Mouse (Mus musculus) gastrocnemius, postnatal 36 days (tissue): Measurements from ENCODE around the gene Grm3. TPM values are rescaled to one million over a fixed set of nuclear protein-coding genes. Genes with fewer than 3 reads are reported as not detected.

Source experiments
- DNase-seq, 2 experiments: peaks; one replicate each; pipeline ENCODE4 v3.0.0; 2022
- intact Hi-C: fragments of 180-260 bp; cut with DNase I; formaldehyde crosslinking; loops from one replicate; pipeline ENCODE4 v1.15.1; 2025
- long read RNA-seq, 2 experiments: library from polyadenylated mRNA; stranded (forward); transcript quantifications; one replicate each; pipeline ENCODE4 v2.0.0; 2021
- total RNA-seq, 2 experiments: library from RNA; stranded (reverse); gene quantifications; 2 replicates each; pipeline ENCODE4 v1.2.3; 2021

The Grm3 gene
- total RNA-seq: not detected
- long read RNA-seq, experiment 1: 0 reads
- long read RNA-seq, experiment 2: 0 reads

DNA sequence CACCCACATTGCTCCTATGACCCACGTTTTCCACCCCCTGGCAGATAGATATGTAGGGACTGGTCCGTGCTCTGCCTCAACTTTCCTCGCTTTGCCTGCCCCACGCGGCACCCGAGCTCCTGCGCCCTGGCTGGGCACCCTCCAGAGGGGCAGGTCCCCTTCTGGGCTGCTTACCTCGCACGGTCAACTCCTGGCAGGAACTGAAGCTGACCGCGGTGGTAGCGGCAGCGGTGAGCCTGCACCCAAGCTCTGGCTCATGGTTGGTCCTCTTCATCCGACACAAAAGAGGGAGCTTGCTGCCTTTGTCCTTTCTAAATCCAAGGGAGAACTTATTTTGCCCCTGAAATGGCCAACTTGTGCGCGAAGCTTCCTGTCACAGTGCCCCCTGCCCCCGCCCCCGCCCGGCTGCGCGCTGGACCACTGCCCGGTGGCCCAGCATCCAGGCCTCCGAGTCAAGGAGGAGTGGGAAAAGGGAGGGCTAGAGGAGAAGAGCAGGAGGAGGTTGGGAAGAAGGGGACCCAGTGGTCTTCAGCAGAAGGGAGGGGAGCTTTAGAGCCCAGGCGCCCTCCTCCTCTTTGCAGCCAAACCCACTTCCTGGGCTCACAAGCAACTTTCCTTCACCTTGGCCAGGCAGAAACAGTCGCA lies at the start of gene Grm3:
TSS of gene Grm3 (minus strand) at position 215 of the 645 bp plus-strand sequence.
- intact Hi-C loops: no loop called here
- DNase-seq: no peak

DNA sequence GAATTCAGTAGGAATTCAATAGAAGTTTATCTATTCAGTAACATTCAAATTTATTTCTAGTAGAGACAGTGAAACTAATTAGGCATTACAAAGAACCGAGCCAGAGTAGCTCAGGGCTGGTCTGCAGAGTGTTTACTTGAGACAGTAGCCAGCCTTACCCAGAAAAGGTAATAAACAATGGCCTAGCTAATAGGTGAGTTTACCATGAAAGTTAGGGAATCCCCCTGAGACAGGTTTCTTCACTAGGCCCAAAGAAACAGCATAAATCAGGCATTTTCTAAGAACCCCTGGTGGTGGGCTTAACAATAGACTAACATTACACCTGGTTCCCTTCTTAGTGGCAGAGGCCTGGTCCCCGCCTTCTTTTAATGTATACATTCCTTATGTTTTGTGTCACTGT lies 30.8 kb upstream of the Grm3 start:
- DNase-seq: no peak
- intact Hi-C loops: no loop called here

DNA sequence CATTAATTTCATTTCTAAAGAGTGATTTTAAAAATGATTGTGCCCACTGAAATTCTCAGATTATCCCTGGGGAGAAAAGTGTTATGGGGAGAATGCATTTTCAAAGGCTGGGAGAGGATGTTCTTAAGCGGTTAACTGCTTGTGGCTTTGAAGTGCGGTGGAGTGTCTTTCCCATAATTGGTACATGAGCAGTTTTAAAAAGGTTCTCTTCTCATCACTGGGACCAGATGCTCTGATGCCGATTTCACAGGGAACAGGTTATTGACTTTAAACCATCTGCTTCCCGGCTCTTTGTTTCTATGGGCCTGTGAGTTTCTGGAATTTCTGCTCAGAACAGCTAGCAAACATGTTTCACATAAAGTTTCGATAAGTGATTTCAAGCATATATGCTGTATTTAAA lies 23.2 kb upstream of the Grm3 start:
- DNase-seq: no peak
- intact Hi-C loops: no loop called here

- intact Hi-C loops: no loop called here
- DNase-seq: no peak
Observed at GRCm38 (mm10) chr5:9744120-9744519, 19.1 kb upstream of the Grm3 start.

DNA sequence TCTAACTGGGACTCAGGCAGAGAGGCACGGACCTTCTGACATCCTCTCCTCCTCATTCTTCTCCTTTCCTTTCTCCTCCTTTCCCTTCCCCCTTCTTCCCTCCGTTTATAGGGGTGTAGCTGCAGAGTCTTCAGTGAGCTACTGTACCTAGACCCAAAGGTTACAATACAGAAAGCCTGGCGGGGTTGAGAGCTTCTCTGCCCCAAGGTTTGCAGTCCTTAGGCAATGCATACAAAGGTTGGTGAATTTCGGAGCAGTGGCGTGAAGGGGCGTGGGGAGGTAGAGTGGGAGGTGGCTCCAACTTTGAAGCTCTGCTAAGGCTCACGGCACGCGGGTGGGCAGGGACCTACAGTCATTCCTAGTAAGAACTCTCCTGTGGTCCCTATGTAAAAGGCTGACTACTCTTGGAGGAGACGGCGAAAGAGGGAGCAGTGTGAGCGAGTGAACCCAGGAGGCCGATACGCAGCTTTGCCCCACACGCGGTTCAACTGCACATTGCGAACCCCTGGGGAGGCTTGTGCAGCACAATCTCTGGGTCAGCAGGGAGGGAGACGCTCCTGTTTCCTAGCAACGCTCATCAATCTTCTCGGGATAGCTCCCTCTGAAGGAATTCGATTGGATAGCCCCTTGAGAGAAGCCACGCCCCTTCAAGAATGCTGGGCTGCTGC lies 765 bp upstream of the Grm3 start:
- no peak for DNase-seq
- intact Hi-C loops: no loop called here

GRCm38 (mm10) chr5:9724287-9724955 lies 549 bp downstream of the Grm3 start:
- no peak for DNase-seq
- intact Hi-C loops: no loop called here

DNA sequence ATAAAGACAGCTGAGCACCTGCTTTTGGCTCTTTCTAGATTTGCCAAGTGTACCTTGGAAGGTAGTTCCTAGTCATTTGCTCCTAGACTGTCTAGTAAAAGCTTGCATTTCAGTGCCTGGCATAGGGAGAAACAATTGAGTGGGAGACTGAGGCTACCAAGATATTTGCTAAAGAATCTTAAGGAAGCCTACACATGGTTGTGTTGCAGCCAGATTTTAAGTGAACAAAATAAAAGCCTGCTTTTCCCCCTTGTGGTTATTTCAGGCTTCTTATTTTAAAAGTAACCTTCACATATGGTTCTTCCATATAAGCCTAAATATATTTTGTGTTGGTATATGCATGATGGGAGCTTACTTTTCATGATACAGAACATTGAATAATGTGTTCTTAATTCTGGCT lies 3.8 kb downstream of the Grm3 start:
- DNase-seq: no peak
- intact Hi-C loops: no loop called here

DNA sequence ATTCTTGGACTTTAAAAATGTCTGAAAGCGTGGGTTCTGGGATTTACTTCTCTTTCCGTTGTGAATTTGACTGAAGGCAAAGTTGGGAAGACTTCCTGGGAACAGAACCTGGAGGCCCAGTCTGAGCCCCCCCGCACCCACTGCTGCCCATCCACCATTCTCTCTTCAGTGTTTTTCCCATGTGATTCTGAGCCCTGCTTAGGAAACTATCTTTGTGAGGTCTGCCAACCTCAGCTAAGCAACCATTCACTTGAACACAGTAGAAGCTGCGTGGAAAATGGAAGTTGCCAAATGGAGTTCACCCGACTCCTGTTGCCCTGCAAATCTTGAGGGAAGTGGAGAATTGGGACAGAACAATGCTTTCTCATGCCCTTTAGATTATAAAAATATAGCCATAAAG lies 8.7 kb downstream of the Grm3 start:
- DNase-seq: no peak
- intact Hi-C loops: no loop called here

DNA sequence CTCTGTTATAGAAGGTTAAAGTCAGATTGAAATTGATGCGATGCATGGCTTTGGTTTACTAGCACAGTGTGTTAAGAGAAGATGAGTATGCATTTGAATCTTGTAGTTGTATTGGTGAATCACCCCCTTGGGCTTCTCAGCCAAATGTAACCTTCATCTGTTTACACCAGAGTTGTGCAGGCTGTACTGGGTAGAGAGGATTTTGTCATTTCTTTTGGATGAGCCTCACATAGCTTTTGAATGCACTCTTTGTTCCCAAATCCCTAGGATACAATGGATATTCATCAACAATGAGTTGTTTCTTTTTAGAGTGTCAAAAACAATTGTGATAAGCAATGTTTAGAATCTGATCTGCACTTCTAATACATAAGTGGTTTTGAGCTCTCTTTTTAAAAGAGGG lies 17.9 kb downstream of the Grm3 start:
- intact Hi-C loops: no loop called here
- no peak for DNase-seq

GRCm38 (mm10) chr5:9703385-9704009 lies 21.5 kb downstream of the Grm3 start:
- no peak for DNase-seq
- intact Hi-C loops: no loop called here

- intact Hi-C loops: no loop called here
Observed at GRCm38 (mm10) chr5:9702656-9703384, 22.1 kb downstream of the Grm3 start.

GRCm38 (mm10) chr5:9692333-9692732 lies 32.6 kb downstream of the Grm3 start:
- intact Hi-C loops: no loop called here
- no peak for DNase-seq

More at GRCm38 (mm10) chr5:9702656-9703384, 22.1 kb downstream of the Grm3 start:
- DNase-seq: no peak

GRCm38 (mm10) chr5:9690599-9691242 lies 34.2 kb downstream of the Grm3 start:
- no peak for DNase-seq
- intact Hi-C loops: no loop called here

- intact Hi-C loops: no loop called here
- DNase-seq: no peak
Observed at GRCm38 (mm10) chr5:9690192-9690591, 34.8 kb downstream of the Grm3 start.

- no peak for DNase-seq
- intact Hi-C loops: no loop called here
Observed at GRCm38 (mm10) chr5:9683204-9683603, 41.8 kb downstream of the Grm3 start.

DNA sequence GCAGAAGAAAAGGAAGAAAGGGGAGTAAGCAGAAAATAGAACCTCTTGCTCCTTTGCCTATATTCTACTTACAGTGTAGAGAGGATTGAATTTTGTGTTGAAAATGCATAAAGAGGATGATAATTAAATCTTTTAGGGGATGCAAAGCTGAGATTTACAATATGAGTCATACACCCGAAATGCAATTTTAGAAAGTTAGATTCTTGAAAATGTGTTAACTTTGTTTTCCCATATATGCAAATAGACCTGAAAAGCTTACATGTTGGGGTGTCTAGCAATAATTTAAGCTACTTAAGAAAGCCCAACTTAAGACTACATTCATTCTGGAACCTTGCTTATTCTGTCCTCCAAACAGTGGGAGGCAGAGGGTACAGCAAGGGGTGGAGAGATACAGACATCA lies 56.0 kb downstream of the Grm3 start:
- intact Hi-C loops: no loop called here
- DNase-seq: no peak

DNA sequence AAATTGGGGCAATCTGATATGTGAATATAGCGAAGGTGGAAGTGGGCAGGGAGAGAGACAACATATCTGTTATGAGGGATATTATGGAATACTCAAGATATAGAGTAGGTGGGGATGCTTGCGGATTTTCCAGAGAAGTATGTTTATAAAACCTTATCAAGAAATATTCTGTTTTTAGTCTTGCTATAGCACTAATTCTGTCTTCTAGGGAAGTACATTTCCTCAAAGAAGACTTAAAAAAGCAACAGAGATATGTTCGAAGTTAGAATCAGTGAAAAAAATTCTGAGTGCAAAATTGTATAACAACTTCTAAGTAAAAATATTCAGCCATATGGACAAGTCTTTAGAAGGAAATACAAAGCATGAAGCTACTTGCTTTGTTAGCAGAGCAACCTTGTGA lies 61.6 kb downstream of the Grm3 start:
- DNase-seq: no peak
- intact Hi-C loops: no loop called here

DNA sequence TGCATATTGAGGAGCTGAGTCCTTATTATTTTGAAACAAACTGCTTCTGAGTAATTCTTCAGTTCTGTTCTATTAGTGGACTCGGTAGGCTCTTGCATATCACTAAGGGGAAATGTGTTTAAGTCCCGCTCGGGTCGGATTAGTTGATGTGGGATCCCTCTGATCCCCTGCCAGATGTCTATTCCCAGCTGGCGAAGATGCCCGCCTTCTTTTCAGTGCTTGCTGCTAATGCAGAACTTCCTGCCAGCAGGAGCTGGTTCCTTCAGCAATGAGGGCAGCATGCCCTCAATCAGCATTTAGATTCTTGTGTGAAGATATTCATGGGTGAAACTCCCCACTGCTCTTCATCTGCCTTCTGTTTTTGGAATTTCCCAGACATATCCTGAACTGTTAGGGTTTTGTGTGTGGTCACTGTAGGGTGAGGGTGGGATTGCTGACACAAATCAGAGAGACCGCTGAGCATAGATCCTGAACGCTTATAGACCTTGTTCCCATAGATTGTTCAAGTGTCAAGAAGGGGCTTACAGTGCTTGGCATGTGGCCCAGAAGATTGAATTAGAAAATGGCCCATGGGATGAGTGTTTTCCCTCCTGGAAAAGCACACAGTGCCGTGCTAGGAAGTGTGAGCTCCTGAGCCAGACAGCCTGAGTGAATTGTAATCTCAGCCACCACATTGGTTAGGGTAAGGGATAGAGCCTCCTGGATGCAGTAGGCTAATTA lies 62.9 kb downstream of the Grm3 start:
- intact Hi-C loops: no loop called here
- DNase-seq: no peak

GRCm38 (mm10) chr5:9638612-9639011 lies 86.4 kb downstream of the Grm3 start:
- no peak for DNase-seq
- intact Hi-C loops: no loop called here

DNA sequence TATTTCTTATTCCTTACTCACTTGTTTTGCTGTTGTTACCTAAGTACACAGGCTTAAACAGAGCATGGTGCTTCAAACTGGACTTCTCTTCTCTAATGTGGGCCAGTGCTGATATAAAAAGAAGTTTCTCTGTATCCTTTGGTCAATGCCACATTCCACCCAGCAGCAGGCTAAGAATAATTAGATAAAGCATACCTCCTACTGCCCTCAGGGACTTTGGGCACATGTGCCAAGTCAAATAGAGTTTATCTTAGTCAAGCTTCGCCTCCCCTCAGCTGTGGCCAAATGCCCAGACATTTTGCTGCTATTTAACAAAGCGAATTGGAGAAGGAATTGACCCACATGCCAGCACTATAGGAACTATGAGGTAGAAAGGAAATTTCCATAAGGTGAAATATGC lies 97.8 kb downstream of the Grm3 start:
- intact Hi-C loops: no loop called here
- no peak for DNase-seq
